Mouse (Mus musculus): ENCODE results near the gene Zfp385a.
A peak's percentile ranks its signal among the peaks of the same experiment; 100 is the strongest.

The Zfp385a gene

DNA sequence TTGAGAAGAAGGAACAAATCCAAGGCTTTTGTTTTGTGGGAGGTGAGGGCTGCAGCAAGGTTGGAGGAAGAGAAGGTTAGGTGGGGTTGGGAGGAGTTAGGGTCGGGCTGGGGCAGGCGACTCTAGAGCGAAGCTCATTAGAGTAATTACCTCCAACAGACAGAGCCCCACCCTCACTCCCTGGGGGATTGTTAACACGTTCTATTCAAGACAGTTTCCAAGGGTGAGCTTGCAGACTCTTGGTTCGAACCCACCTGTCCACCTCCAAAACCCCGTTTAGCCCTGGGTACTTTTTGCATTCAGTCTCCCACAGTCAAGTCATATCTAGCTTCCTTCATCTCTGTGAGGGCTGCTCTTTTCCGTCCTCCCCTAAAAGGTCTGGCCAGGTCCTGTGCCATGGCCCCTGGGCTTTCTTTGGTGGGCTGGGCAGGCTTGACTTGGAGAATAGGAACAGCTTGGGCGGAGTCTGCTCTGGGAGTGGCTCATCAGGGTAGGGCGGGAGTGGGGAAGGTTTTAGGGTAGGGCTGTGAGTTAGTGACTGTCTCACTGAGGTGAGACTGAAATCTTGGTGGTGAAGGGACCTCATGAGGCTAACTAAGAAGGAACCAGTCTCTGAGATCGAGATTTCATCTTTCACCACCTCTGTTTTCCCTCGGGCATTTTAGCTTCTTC, 2.8 kb downstream of the Zfp385a start:
- no peak for DNase-seq (ENCODE audit: low read depth)

GRCm38 (mm10) chr15:103335488-103336235, 4.2 kb downstream of the Zfp385a start:
- DNase-seq (ENCODE audit: low read depth): no peak

- DNase-seq (ENCODE audit: low read depth): no peak
Observed at GRCm38 (mm10) chr15:103335040-103335439, 4.9 kb downstream of the Zfp385a start.

DNA sequence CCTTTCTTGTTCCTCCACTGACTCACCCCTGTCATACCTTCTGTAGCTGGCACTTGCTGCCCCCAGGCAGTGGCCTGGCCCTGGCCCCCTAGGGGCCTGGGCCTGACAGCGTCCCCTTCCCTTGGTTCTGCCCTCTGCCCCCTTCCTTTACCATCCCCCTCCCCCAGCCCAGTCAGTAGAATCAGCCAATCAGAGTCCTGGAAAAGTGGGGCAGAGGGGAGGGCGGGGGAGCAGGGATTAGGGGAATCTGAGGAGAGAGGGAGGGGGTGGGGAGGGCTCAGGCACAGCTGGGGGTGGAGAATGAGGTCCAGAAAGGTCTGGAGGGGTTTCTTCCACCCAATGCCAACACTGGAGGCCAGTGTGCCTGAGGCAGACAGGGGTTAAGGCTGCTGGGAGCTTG, 5.7 kb downstream of the Zfp385a start:
- no peak for DNase-seq (ENCODE audit: low read depth)

DNA sequence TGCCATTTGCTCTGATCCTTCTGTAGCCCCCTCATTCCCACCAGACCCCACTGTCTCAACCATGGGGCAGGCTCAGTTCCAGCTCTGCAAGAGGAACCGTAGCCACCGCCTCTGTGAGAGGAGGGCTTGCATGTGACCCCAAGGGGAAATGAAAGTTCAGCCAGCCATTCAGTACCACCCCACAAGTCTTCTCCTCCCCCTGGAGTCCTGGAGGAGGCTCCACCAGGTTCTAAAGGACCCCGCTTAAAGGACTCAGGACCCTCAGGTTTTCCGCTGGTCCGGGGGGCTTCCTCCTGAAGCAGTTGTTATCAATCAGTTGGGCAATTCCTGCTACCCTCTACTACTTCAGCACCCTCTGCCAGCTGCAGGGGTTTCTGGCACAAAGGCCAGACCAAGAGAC, 6.2 kb downstream of the Zfp385a start:
- DNase-seq (ENCODE audit: low read depth): no peak

DNA sequence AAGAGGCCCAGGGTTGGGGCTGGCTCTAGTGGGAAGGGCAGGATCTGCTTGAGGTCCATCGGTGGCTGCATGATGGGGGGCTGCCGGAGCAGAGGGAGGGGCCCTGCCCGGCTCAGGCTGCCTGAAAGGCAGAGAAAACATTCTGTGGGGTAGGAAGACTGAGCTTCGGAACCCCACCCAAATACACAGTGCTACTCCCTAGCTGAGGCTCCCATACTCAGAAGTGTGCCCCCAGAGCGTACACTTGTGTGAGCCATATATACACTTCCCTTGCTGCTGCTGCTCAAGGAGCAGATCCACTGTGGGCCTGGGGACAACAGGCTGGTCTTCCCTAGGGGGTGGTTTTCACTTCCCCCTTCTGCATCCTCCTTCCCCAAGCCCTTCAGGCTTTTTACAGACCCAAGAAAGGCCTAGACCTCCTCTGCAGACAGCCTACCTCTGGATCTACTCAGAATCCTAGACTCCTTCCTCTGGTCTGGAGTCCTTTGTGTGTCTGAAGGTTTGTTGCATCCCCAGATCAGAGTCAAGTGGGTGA, 6.7 kb downstream of the Zfp385a start:
- DNase-seq (ENCODE audit: low read depth): no peak

DNA sequence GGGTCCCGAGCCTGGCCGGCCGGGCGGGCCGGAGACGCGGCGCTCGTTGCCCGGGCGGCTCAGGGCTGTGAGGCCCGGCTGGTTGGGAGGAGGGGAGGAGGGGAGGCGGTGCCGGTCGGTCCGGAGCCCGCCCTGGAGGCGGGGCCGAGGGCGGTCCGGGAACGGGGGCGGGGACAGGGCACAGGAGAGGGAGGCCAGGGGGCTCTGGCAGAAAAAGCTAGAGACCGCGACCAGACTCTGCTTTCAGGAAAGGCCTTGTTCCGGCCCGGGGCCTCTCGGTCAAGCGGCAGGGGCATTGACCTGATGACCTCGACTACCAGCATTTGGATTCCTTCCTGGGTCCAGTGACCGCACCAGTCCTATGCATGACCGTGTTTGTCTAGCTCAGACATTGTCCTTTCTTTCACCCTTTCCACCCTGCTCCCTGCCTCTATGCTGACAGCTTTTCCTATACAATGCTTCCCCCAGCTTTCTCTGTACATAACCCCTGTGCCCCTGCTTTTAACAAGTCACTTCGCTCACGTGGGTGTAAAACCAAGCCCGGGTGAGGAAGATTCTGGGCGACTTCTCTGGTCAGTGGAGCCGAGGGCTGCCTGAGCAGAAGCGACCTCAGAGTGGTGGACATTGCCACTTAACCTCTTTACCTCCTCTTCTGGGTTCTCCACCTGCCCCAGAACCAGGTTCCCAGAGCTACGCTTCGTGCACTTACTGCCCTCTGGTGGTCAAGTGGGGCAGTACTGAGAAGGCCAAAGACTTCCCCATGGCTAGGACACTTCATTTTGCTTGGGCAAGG, 16.2 kb downstream of the Zfp385a start:
- peak; percentile 81 for DNase-seq (ENCODE audit: low read depth)

DNA sequence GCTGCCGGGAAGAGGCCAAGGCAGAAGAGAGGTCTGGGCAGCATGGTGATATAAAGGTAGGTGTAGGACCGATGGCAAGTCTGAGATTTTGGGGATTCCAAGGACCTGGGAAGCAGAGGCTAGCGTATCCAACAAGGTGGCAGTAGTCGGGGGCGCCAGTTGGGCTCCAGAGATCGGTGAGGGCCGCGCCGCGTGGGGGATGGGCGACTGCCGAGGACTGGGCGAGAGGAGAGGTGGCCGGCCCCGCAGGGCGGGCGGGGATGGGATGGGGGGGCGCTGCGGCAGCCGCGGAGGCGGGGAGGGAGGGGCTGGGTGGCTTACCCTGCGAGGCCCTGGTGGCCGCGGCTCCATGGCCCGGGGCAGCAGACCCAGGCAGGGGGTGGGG, 16.8 kb downstream of the Zfp385a start:
- no peak for DNase-seq (ENCODE audit: low read depth)

DNA sequence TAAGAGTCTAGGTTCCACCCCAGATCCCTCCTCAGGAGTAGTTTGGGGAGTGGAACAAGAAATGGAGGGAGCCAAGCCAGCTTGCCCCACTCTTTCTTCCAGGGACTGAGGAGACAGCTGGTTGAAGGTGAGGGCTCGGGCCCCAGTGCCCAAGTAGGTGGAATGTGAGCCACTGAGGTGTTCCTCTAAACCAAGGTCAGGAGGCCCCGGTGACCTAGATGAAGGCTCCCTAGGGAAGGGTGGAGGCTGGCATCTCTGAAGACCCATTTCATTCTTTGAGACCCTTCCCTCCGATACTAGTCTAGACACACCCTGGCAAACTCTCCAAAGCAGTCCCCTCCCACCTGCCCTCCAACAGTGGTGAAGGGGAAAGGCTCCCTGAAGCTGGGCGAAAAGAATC, 17.5 kb downstream of the Zfp385a start:
- DNase-seq (ENCODE audit: low read depth): no peak

DNA sequence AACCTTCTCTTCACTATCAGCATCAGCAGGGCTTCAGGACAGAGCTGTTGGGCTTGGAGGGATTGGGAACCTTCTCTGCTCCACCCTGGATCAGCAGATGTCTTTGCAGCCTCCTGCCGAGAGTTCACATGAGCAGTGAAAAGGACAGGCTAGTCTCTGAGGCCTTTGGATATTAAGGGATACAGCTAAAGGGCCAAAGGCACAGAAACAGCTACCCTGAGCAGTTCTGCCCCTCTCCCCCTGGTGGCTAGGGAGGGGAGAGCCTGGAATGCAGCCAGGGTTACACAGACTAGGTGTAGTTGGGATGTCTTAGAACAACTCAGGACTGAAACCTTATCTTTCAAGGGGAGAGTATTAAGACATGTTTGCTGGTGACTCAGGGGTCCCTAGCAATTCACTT, 18.8 kb downstream of the Zfp385a start:
- DNase-seq (ENCODE audit: low read depth): peak; percentile 44

DNA sequence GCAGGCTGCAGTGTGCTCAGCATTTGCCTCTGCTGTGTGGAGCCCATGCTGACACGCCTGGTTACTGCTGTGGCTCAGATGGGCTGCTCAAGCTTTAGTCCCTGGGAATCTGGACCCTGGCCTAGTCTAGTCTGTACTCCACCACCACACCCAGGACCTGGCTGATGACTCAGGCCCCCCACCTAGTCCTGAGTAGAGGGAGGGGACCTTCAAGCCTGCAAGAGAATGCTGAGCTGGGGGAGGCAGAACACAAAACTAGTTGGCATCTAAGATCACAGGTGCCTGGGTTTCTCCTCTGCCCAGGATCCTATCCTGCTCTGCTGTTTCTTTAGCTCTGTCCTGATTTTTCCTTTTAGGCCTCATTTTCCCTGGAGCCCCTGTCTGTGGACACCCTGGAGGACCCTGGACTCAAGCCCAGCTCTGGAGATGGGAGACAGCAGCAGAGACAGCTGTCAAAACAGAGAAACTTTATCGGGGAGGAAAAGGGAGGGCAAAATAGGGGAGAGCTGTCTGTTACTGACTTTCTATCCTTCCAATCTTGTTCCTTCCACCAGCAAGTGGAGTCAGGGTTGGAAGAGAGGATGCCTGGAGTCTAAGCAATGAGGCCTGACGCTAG, 21.6 kb downstream of the Zfp385a start:
- DNase-seq (ENCODE audit: low read depth): no peak

DNA sequence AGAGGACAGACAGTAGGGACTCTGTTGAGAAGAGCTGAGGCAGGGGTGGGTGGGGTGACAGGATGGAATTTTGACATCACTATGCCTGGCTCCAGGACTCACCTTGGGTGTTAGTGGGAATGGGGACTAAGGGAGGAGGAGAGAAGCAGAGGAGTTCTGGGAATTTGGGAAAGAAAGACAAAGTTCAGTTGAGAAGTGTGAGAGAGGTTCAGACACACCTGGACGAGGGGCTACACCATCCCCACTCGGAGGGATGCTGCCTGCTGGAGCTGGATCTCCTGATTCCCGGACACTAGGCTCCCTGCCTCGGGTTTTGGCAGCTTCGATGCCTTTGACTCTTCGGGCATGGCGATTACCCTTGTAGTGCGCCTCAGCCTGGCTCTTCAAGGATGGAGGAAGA, 22.2 kb downstream of the Zfp385a start:
- no peak for DNase-seq (ENCODE audit: low read depth)

- no peak for DNase-seq (ENCODE audit: low read depth)
Observed at GRCm38 (mm10) chr15:103317120-103317519, 22.8 kb downstream of the Zfp385a start.

DNA sequence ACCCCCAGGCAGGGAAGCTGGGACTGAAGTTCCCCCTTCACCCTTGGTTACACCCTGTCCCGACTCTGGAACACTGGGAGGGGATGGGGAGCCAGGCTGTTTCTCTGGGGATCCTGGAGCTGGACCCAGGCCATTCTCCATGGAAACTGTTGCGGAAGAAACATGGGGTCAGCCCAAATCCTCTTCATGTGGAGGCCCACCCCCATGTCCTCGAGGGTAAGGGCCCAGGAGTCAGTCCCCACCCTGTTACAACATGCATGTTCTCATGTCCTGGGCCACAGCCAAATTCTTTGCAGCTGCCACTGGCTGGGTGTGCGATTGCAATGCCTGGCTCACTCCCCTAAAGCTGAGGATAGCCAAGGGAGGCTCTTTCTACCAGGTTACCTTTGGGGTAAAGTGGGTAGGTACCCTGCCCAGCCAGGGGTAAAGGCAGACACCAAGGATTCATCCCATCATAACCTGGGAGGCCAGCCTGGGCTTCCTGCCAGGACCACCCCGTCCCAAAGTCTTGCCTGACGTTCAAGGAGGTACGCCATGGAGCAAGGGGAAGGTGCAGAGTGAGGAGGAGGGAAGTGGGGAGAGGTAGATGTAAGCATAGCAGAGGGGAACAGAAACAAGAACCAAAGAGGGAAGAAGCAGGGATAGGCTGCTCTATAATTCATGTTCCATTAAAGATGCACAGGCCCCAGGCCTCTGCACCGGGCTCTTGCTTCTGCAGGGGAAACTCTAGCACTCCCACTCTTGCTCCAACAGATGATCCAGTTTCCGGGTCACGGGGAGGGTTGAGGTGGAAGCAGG, 23.7 kb downstream of the Zfp385a start:
- no peak for DNase-seq (ENCODE audit: low read depth)

DNA sequence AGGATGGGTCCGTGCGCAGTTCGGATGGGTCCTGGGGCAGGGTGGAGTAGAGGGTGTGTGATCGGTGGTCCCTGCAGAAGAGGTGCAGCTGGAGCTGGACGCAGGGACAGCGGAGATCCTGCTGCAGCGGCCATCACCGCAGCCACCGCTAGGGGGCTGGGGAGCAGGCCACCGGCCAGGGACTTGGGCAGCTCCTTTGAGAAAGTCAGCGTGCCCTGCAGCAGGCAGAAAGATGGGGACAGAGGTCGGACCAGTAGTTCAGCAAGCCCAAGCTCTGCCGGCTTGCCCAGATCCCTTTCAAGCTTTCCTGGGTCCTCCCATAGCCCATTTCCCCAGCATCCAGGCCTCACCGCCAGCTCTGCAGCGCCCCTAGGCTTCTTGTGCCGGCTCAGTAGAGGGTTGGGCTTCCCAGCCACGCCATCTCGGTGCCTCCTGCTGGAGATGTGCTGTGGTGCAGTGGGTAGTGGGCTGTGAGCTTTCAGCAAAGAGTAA, 24.8 kb downstream of the Zfp385a start:
- DNase-seq (ENCODE audit: low read depth): peak; percentile 45

- no peak for DNase-seq (ENCODE audit: low read depth)
Observed at GRCm38 (mm10) chr15:103314181-103314580, 25.7 kb downstream of the Zfp385a start.

GRCm38 (mm10) chr15:103313495-103314095, 26.3 kb downstream of the Zfp385a start:
- DNase-seq (ENCODE audit: low read depth): peak; percentile 85

GRCm38 (mm10) chr15:103310365-103310910, 29.5 kb downstream of the Zfp385a start, which contains the start of gene Gpr84:
Gpr84 (minus strand) TSS chr15:103310612.
- DNase-seq (ENCODE audit: low read depth): peak; percentile 80

DNA sequence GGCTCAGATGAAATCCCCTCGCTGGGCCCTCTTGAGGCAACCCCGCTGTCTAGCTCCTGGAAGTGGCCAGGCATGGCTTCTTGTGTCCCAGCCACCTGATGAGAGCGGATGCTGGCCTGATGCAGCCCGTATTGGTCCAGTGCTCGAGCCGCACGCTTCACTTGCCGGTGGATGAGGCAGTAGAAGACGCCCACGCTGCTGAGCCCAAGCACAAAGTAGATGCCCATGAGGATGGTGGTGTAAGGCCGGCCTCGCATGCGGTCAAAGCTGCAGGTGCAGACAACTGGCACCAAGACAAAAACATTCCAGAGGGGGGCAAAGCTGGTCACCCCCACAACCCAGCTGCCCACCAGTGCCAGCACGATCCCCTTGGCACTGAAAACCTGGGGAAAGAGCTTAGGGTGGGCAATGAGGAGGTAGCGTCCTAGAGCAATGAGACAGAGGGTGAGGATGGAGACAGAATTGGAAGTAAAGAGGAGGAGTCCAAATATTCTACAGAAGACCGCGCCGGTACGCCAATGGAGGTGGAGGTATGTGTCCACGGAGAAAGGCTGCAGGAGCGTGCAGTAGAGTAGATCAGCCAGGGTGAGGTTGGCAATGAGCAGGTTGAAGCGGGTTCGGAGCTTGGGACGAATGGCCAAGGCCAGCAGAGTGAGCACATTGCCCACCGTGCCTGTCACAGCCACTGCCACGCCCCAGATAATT, 30.9 kb downstream of the Zfp385a start:
- no peak for DNase-seq (ENCODE audit: low read depth)

Data from 416B (cell line).